Mouse (Mus musculus) MEL-GATA-1-ER (cell line): ENCODE results near the gene Dok3.
"Not testable (repeated sequence)": the region's sequence is repeated elsewhere in the genome, so short reads cannot be mapped to it uniquely, and the experiment has no call there.

Experiments
- DNase-seq: peaks from one replicate; pipeline ENCODE4 v3.0.0-alpha.2; 2012; ENCODE audit warnings: low read depth; ENCODE audit errors: extremely low read depth

Gene Dok3

GRCm38 (mm10) chr13:55529198-55529915, at the start of gene Dok3:
Gene Dok3, minus strand, starts transcription at chr13:55529296.
- no peak for DNase-seq

- DNase-seq = no peak
These were observed 49.0 kb upstream of the Dok3 start for GRCm38 (mm10) chr13:55578086-55578485.

DNA sequence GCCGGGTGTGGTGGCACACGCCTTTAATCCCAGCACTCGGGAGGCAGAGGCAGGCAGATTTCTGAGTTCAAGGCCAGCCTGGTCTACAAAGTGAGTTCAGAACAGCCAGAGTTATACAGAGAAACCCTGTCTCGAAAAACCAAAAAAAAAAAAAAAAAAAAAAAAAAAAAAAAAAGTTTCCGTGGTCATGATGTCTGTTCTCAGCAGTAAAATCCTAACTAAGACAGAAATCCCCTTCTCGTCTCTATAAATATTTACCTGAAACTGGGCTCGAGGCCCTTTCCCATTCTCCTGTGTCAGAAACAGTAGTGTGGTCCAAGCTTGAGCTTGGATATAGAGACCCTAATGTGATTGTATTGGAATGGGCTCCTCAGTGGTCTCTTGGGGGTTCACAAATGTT, 47.8 kb upstream of the Dok3 start:
- not testable (repeated sequence) for DNase-seq

DNA sequence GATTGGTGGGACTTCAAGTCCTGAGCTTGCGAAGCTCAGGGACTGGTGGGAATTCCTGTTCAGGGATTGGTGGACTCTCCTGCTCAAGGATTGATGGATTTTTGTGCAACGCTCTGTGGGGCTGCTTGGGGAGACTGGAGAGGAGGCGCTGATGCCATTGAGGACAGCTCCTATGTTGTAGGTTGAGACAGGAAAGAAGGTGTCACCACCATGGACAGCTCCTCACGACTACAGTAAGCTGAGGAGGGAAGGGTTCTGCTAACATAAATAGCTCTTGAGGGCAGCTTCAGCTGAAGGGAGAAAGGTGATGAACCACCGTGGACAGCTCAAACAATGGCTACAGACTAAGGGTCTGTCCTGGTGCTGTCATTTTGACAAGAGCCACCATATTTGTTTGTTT, 46.8 kb upstream of the Dok3 start:
- no peak for DNase-seq

DNA sequence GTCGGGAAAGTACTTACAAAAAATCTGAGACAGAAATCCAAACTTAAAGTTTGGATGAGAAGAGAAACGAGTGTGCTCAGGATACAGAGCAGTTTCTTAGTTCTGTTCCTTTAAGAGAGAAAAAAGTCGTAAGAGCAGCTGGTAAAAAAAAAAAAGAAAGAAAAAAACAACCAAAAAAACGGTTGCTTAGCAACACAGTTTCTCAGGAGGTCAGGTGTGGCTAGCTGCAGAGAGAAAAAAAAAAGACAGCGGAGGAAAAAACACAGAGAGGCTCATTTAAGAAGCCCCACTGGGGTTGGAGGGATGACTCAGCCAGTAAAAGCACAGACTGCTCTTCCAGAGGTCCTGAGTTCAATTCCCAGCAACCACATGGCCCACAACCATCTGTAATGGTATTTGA, 45.2 kb upstream of the Dok3 start:
- DNase-seq = no peak

DNA sequence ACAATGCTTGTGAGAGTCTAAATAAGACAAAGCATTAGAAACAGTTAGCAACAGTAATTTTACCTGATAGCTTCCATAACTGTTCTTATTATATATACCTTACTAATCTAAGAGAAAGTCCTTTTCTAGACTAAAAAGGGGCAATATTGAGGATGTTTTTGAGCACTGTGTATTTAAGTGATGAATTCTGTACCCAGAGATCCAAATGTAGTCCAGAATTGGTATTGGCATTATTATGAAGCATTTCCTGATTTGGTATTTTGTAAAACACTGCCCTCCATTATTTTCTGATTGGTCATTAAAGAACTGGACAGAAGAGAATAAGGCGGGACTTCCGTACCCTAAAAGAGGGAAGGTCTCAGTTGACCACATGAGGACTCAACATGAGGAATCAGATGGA, 44.3 kb upstream of the Dok3 start, which contains the start of gene Tmed9:
Tmed9 (plus strand) TSS at position 301 of the 400 bp plus-strand sequence.
- DNase-seq = no peak

DNA sequence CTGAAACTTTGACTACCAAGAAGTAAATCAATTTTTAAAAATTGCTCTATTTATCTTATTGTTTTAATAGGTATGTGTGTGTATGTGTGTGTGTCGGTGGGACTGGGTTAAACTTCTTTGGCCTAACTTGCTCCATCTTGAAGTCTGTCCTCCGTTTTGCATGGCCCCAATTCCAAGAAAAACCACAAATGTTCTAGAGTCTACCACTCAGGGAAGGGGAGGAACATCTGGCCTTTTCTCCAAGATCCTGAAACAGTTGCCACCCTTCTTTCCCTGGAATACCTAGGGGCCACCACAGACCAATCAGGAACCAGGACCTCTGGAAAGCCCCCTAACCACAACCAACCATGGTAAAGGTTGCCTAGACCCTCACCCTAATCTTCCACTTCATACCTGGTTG, 42.9 kb upstream of the Dok3 start:
- no peak for DNase-seq

- DNase-seq = peak; percentile 73
These were observed 42.1 kb upstream of the Dok3 start, which contains the start of gene Fam193b for GRCm38 (mm10) chr13:55571027-55571751. Gene Fam193b, minus strand, starts transcription at chr13:55571120.

DNA sequence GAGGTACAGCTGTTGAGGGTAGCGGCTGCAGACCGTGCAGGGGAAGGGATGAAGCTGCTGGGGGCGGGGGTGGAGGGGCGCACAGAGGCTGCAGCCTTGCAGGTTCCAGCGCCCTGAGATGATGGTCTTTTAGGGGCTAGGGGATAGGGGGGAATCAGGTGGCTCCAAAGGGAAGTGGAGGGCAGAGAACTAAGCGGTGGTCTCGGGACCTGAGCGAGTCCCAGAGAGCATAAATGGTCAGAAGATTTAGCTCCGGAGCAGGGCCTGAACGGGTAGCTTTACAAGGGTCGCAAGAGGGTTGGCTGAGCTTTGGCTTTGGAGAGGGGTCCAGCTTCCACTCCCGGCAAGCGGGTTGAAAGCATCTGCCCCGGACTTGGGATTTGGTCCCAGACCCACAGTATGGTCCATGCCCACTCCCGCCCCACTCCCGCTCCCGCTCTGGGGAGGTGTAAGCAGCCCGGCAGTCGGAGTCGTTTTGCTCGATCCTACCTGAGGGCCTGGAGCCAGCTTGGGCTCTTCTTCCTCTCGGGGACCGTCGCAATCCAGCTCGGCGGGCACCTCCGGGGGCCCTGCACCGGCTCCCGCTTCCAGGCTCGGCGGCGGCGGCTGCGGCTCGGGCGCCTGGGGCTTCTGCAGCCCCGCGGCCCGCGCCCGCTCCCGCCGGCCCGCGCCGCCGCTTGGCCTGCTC, 41.3 kb upstream of the Dok3 start:
- no peak for DNase-seq

- DNase-seq = no peak
These were observed 40.7 kb upstream of the Dok3 start for GRCm38 (mm10) chr13:55569726-55570285.

DNA sequence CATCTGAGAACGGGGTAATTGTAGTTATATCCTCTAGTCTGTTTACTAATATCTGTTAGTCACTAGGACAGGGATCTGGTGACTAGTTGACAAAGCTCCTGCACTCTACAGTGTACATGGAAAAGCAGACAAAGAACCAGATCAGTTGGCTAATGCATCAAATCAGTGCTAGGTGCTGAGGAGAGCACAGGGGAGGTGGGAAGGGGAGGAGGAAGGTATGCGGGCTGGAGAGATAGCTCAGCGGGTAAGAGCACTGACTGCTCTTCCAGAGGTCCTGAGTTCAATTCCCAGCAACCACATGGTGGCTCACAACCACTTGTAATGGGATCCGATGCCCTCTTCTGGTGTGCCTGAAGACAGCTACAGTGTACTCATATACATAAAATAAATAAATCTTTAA, 39.4 kb upstream of the Dok3 start:
- DNase-seq = not testable (repeated sequence)

DNA sequence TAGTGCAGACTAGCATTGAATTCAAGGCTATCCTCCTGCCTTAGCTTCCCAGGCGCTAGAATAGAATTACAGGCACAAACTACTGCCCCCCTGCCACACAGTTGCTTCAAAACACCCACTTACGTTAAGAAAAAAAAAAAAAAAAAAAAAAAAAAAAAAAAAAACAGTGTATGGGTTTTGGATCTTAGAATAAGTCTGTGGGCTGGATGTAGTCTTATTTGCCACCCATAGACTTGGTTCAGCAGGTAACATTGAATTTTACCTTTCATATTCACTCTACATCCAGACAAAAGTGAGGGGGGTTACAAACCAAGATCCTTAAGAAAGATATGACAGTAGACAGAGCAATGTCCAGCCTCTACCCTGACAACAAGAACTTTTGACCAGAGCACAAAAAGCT, 38.9 kb upstream of the Dok3 start:
- DNase-seq = no peak

GRCm38 (mm10) chr13:55567001-55567400, 37.9 kb upstream of the Dok3 start:
- no peak for DNase-seq

- no peak for DNase-seq
These were observed 34.3 kb upstream of the Dok3 start for GRCm38 (mm10) chr13:55563266-55563879.

DNA sequence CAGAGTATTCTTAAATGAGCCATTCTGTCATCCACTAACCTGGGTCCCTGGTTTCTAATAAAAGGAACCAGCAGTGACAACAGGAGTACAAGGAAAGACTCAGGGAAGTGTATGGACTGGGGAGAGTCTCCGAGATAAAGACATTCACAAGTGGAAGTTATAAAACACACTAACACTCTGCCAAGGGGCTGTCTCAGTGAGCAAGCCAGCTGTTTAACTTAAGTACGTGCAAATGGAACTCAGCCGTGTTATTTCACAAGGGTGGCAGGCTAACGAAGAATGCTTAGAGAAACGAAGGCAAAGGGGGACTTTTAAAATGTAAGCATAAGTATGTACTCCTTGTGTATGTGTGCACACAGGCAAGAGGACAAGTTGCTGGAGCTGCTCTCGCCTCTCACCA, 28.4 kb upstream of the Dok3 start:
- no peak for DNase-seq

GRCm38 (mm10) chr13:55555921-55556320, 26.8 kb upstream of the Dok3 start:
- no peak for DNase-seq

GRCm38 (mm10) chr13:55549061-55549460, 20.0 kb upstream of the Dok3 start:
- no peak for DNase-seq

DNA sequence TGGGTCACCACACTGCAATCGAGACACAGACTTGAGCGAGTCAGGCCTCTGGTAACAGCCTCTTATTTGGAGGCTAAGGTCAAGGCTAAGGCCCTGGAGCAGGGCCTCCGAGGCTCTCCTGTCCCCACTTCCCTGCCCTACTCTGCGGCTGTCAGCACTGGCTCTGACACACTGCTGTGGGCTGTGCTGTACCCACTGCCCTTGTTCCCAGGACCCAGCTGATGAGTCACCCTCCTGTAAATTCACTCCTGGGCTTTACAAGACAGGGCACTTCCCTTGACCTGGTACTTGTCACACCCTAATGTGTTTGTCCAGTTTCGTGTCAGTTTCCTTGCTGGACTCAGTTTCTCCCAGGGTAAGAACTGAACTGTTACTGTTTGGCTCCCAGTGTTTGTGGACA, 19.3 kb upstream of the Dok3 start:
- no peak for DNase-seq

- DNase-seq = no peak
These were observed 18.8 kb upstream of the Dok3 start for GRCm38 (mm10) chr13:55547916-55548315.

DNA sequence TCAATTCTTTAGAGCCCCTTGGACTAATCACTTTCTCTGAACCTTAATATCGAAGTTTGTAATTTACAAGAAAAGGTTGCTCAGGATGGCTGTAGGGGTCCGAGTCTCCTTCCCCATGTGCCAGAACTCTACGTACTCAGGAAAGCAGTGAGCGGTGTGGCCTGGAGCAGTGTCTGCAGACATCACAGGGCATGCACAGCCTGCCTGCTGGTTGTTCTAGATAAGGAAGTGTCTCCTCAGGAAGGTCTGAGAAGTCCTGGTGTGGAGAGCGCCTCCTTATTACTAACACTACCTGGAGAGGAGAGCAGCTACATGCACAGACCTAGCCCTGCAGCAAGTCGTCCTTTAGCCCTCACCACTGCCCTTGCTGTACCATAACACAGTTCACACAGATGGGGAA, 15.7 kb upstream of the Dok3 start:
- peak; percentile 32 for DNase-seq

- no peak for DNase-seq
These were observed 14.4 kb upstream of the Dok3 start for GRCm38 (mm10) chr13:55543447-55543846.
